Mouse (Mus musculus): ENCODE measurements around the gene Adipoq. TPM values are rescaled to one million over a fixed set of nuclear protein-coding genes. Genes with fewer than 3 reads are reported as not detected.

The Adipoq gene
- total and polyA plus RNA-seq, 3 experiments: not detected

GRCm38 (mm10) chr16:23196791-23197190 is 50.5 kb downstream of the Adipoq start (continued):
- no peak for TF ChIP-seq EP300 (IDR thresholded peaks at IDR 0.05; ENCODE audit: low read depth in 1 of 2, low read length in 2 of 2)
- TF ChIP-seq CTCF (IDR thresholded peaks at IDR 0.05 in 2 of 3, conservative IDR thresholded peaks at IDR 0.05 in 1 of 3; ENCODE audit: control insufficient read depth in 1 of 3, insufficient read depth in 1 of 3, low read depth in 2 of 3, low read length in 3 of 3, poor library complexity in 1 of 3, severe bottlenecking in 1 of 3): no peak

GRCm38 (mm10) chr16:23201498-23201897 is 55.2 kb downstream of the Adipoq start:
- no peaks in the 10 kb centered on the region for H3K9me3 ChIP-seq (replicated peaks; ENCODE audit: insufficient read depth, low read length)
- no peak overlapping the region for H3K27ac ChIP-seq (ENCODE audit: control insufficient read depth, low read depth, low read length)
- H3K36me3 ChIP-seq (ENCODE audit: control insufficient read depth in 1 of 2, insufficient read depth in 2 of 2, low read length in 2 of 2): no peaks in the 10 kb centered on the region
- no peaks in the 10 kb centered on the region; a peak in 1 of 4 replicates for H3K27me3 ChIP-seq (ENCODE audit: control insufficient read depth in 1 of 2, insufficient read depth in 2 of 2, low read length in 2 of 2)
- H3K9ac ChIP-seq (ENCODE audit: control insufficient read depth, low read depth, low read length, poor library complexity, severe bottlenecking): no peak overlapping the region
- no peak for DNase-seq (ENCODE audit: low read depth, low spot score)
- no peaks in the 10 kb centered on the region for H3K4me1 ChIP-seq (ENCODE audit: control insufficient read depth in 1 of 2, insufficient read depth in 2 of 2, low read length in 2 of 2)
- no peaks in the 10 kb centered on the region for H3K79me2 ChIP-seq (ENCODE audit: control insufficient read depth, insufficient read depth, low read length, poor library complexity)
- TF ChIP-seq ETS1 (IDR thresholded peaks at IDR 0.05; ENCODE audit: low read depth, low read length) (no peak), MAZ (IDR thresholded peaks at IDR 0.05; ENCODE audit: low read depth, low read length) (no peak), GATA1 (IDR thresholded peaks at IDR 0.05; ENCODE audit: low read depth, low read length) (no peak), GABPA (IDR thresholded peaks at IDR 0.05; ENCODE audit: low read depth, low read length) (no peak), E2F4 (IDR thresholded peaks at IDR 0.05; ENCODE audit: borderline replicate concordance, low read depth, low read length) (no peak), EP300 (IDR thresholded peaks at IDR 0.05; ENCODE audit: low read depth in 1 of 2, low read length in 2 of 2) (no peak), SIN3A (IDR thresholded peaks at IDR 0.05; ENCODE audit: low read length) (no peak), KAT2A (conservative IDR thresholded peaks at IDR 0.05; ENCODE audit: low read depth, low read length) (no peak), POLR2AphosphoS2 (IDR thresholded peaks at IDR 0.05; ENCODE audit: low read length) (no peak), POLR2A (IDR thresholded peaks at IDR 0.05; ENCODE audit: control insufficient read depth in 1 of 2, insufficient read depth in 1 of 2, low read depth in 1 of 2, low read length in 2 of 2, poor library complexity in 1 of 2) (no peak), ZC3H11A (IDR thresholded peaks at IDR 0.05; ENCODE audit: low read depth, low read length) (no peak), RAD21 (IDR thresholded peaks at IDR 0.05; ENCODE audit: low read depth, low read length) (no peak), USF2 (IDR thresholded peaks at IDR 0.05; ENCODE audit: borderline replicate concordance in 1 of 2, insufficient read depth in 1 of 2, low read depth in 1 of 2, low read length in 2 of 2) (no peak), NRF1 (IDR thresholded peaks at IDR 0.05; ENCODE audit: insufficient read depth, low read depth, low read length, poor library complexity, severe bottlenecking) (no peak), SMC3 (IDR thresholded peaks at IDR 0.05; ENCODE audit: low read depth, low read length) (no peak), NELFE (IDR thresholded peaks at IDR 0.05; ENCODE audit: low read depth, low read length) (no peak), TBP (IDR thresholded peaks at IDR 0.05; ENCODE audit: low read depth, low read length) (no peak), CTCF (IDR thresholded peaks at IDR 0.05 in 2 of 3, conservative IDR thresholded peaks at IDR 0.05 in 1 of 3; ENCODE audit: control insufficient read depth in 1 of 3, insufficient read depth in 1 of 3, low read depth in 2 of 3, low read length in 3 of 3, poor library complexity in 1 of 3, severe bottlenecking in 1 of 3) (no peak), CHD2 (IDR thresholded peaks at IDR 0.05; ENCODE audit: low read length) (no peak), HCFC1 (IDR thresholded peaks at IDR 0.05; ENCODE audit: low read depth, low read length) (no peak)
- no peak overlapping the region for H3K4me3 ChIP-seq (ENCODE audit: control insufficient read depth in 1 of 2, insufficient read depth in 1 of 2, low read depth in 2 of 2, low read length in 2 of 2)

Other genes starting within 250 kb of the Adipoq start
- gene Fetub, start 228.2 kb upstream of the Adipoq start, total RNA-seq (2012; rRNA removed): 0.26 TPM in 1 of 2 replicates, not detected in the other
- gene Fetub, start 228.2 kb upstream of the Adipoq start, polyA plus RNA-seq (2012; ENCODE audit: insufficient read depth in 1 of 2, insufficient read length in 2 of 2, low read depth in 1 of 2, low replicate concordance in 2 of 2, missing spikeins in 1 of 2): under 1 TPM in 1 of 2 experiments, not detected in 1; 0.96 TPM
- not detected in 2 replicates for gene Hrg, start 195.5 kb upstream of the Adipoq start, total RNA-seq (2012; rRNA removed)
- gene Hrg, start 195.5 kb upstream of the Adipoq start, polyA plus RNA-seq (2012; ENCODE audit: insufficient read depth in 1 of 2, insufficient read length in 2 of 2, low read depth in 1 of 2, low replicate concordance in 2 of 2, missing spikeins in 1 of 2): not detected
- gene Kng2, start 117.1 kb upstream of the Adipoq start, total RNA-seq (2012; rRNA removed): not detected in 2 replicates
- gene Kng2, start 117.1 kb upstream of the Adipoq start, polyA plus RNA-seq (2012; ENCODE audit: insufficient read depth in 1 of 2, insufficient read length in 2 of 2, low read depth in 1 of 2, low replicate concordance in 2 of 2, missing spikeins in 1 of 2): not detected
- not detected in 2 replicates for gene Kng1, start 88.7 kb upstream of the Adipoq start, total RNA-seq (2012; rRNA removed)
- gene Kng1, start 88.7 kb upstream of the Adipoq start, polyA plus RNA-seq (2012; ENCODE audit: insufficient read depth in 1 of 2, insufficient read length in 2 of 2, low read depth in 1 of 2, low replicate concordance in 2 of 2, missing spikeins in 1 of 2): not detected
- 252 and 290 TPM in 2 replicates for gene Eif4a2, start 39.1 kb upstream of the Adipoq start, total RNA-seq (2012; rRNA removed)
- gene Eif4a2, start 39.1 kb upstream of the Adipoq start, polyA plus RNA-seq (2012; ENCODE audit: insufficient read depth in 1 of 2, insufficient read length in 2 of 2, low read depth in 1 of 2, low replicate concordance in 2 of 2, missing spikeins in 1 of 2): 1,000 to 10,000 TPM in 1 of 2 experiments, 100 to 1,000 TPM in 1; 248 to 2,083 TPM
- 77.9 and 93.2 TPM in 2 replicates for gene Rfc4, start 18.8 kb upstream of the Adipoq start, total RNA-seq (2012; rRNA removed)
- 10 to 100 TPM in 1 of 2 experiments, not detected in 1; 52.1 TPM for gene Rfc4, start 18.8 kb upstream of the Adipoq start, polyA plus RNA-seq (2012; ENCODE audit: insufficient read depth in 1 of 2, insufficient read length in 2 of 2, low read depth in 1 of 2, low replicate concordance in 2 of 2, missing spikeins in 1 of 2)
- not detected in 2 replicates for gene St6gal1, start 78.2 kb downstream of the Adipoq start, total RNA-seq (2012; rRNA removed)
- not detected for gene St6gal1, start 78.2 kb downstream of the Adipoq start, polyA plus RNA-seq (2012; ENCODE audit: insufficient read depth in 1 of 2, insufficient read length in 2 of 2, low read depth in 1 of 2, low replicate concordance in 2 of 2, missing spikeins in 1 of 2)

All from MEL (cell line).